Mouse (Mus musculus): Measurements from ENCODE around the gene Gid8.

The Gid8 gene

DNA sequence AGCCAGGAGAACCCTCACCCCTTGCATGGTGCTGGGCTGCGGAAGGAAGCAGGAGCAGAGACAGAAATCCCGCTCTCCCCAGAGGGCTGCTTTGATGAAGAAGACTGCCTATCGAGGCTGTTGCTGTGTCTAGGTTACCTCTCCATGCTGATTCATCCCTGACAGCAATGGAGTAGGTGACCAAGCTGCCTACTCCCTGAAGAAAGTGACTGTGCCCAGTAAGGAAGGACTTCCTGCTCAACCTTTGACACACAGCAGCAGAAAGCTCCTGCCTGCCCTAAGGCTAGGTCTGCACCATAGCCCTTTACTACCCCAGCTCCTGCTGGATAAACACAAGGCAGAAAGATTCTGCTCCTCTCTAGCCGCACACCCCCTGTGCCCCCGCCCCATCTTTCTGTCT is 39.0 kb downstream of the Gid8 start:
- DNase-seq (ENCODE audit: low spot score): no peak

- DNase-seq (ENCODE audit: low spot score): no peak
Observed at GRCm38 (mm10) chr2:180754976-180755688, 45.2 kb downstream of the Gid8 start.

- no peak for DNase-seq (ENCODE audit: low spot score)
Observed at GRCm38 (mm10) chr2:180755896-180756295, 46.0 kb downstream of the Gid8 start.

- DNase-seq (ENCODE audit: low spot score): no peak
Observed at GRCm38 (mm10) chr2:180756786-180757185, 46.9 kb downstream of the Gid8 start.

- no peak for DNase-seq (ENCODE audit: low spot score)
Observed at GRCm38 (mm10) chr2:180758513-180759263, 48.8 kb downstream of the Gid8 start.

DNA sequence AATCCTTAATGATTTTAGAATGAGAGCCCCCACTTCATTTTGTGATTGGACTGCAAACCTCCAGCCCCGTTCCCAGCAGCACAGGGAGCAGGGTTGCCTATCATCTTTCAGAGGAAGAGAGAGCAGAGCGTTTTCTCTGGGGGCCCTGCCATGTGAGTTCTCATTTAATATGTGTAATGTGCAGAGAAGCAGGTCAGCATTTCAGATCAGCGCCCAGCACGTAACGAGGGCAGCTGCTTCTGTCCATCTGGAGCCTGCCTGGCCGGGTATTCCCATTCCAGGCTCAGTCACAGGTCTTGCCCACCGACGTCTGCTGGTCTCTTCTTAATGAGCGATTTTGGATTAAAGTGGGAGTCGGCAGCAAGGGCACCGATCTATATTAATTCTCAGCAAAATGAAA is 55.1 kb downstream of the Gid8 start:
- no peak for DNase-seq (ENCODE audit: low spot score)

GRCm38 (mm10) chr2:180765713-180766112 is 55.8 kb downstream of the Gid8 start:
- no peak for DNase-seq (ENCODE audit: low spot score)
